Mouse (Mus musculus) liver, embryonic 13.5 days (tissue): ENCODE results near the gene Klf11. TPM values are rescaled to one million over a fixed set of nuclear protein-coding genes. Genes with fewer than 3 reads are reported as not detected.

ENCODE experiments used
- ATAC-seq: fragments of 200-750 bp; cut with Nextera tagmentation; 2 replicates; pipeline ENCODE4 v1.8.0; 2017; ENCODE audit warnings: low read depth, mild to moderate bottlenecking, moderate number of reproducible peaks, moderate library complexity
- DNase-seq: peaks from one replicate; pipeline ENCODE4 v3.0.0; 2022
- H3K27ac ChIP-seq: fragments of 300-500 bp; sonication (generic); 2 replicates; pipeline ENCODE4 v1.5.1; 2015; ENCODE audit warnings: moderate library complexity, mild to moderate bottlenecking, inconsistent platforms
- H3K27me3 ChIP-seq: fragments of 300-500 bp; sonication (generic); 2 replicates; pipeline ENCODE4 v1.6.1; 2015; ENCODE audit warnings: mild to moderate bottlenecking, inconsistent platforms
- H3K36me3 ChIP-seq: fragments of 300-500 bp; sonication (generic); 2 replicates; pipeline ENCODE4 v1.6.1; 2015; ENCODE audit warnings: mild to moderate bottlenecking, inconsistent platforms
- H3K4me1 ChIP-seq: fragments of 300-500 bp; sonication (generic); replicated peaks from 2 replicates; pipeline ENCODE4 v1.6.1; 2015; ENCODE audit warnings: inconsistent platforms
- H3K4me2 ChIP-seq: fragments of 300-500 bp; sonication (generic); 2 replicates; pipeline ENCODE4 v1.6.1; 2015; ENCODE audit warnings: inconsistent platforms, mild to moderate bottlenecking, moderate library complexity
- H3K4me3 ChIP-seq: fragments of 300-500 bp; sonication (generic); replicated peaks from 2 replicates; pipeline ENCODE4 v1.5.1; 2015; ENCODE audit warnings: mild to moderate bottlenecking, inconsistent platforms
- H3K9ac ChIP-seq: fragments of 300-500 bp; sonication (generic); 2 replicates; pipeline ENCODE4 v1.6.1; 2015; ENCODE audit warnings: mild to moderate bottlenecking, inconsistent platforms
- H3K9me3 ChIP-seq: fragments of 300-500 bp; sonication (generic); replicated peaks from 2 replicates; pipeline ENCODE4 v1.6.1; 2016; ENCODE audit warnings: inconsistent platforms
- WGBS: fragments of 180-500 bp; shearing (Covaris S2); methylation state at CpG from one replicate; pipeline ENCODE4 v1.1.7; 2015; ENCODE audit not compliant: insufficient replicate concordance; 5-methylcytosine and 5-hydroxymethylcytosine counted together
- polyA plus RNA-seq: library from polyadenylated mRNA; unstranded; fragments of >200 nt; fragmentation: Nextera tagmentation; extraction: Ambion mirVana; gene quantifications from 2 replicates; pipeline ENCODE4 v1.2.1, GENCODE M21; 2015

Klf11 gene
- polyA plus RNA-seq = 7.0 and 9.2 TPM in 2 replicates

- H3K4me3 ChIP-seq = peak within 1 kb of the TSS; percentile 94
- H3K36me3 ChIP-seq = peaks cover 28% of the 10 kb centered on the region
- peak; percentile 79 for ATAC-seq
- DNase-seq = peak; percentile 96
- no peaks in the 10 kb centered on the region for H3K9me3 ChIP-seq
- H3K4me1 ChIP-seq = peaks cover 90% of the 10 kb centered on the region
- peak within 1 kb of the TSS; percentile 92 for H3K4me2 ChIP-seq
- H3K9ac ChIP-seq = peak within 1 kb of the TSS; percentile 96
- H3K27me3 ChIP-seq = no peaks in the 10 kb centered on the region
- H3K27ac ChIP-seq = peak within 1 kb of the TSS; percentile 98
- under 1% methylated on average over 66 of the region's 68 CpGs for WGBS
Observed at GRCm38 (mm10) chr12:24651063-24651557, at the start of gene Klf11. TSS of gene Klf11 (plus strand) at chr12:24651274.

GRCm38 (mm10) chr12:24603266-24603665, 47.8 kb upstream of the Klf11 start:
- ATAC-seq = no peak
- WGBS = 43% methylated on average over 2 of the region's 2 CpGs

GRCm38 (mm10) chr12:24606166-24606565, 44.9 kb upstream of the Klf11 start:
- Histone ChIP-seq H3K27me3 (no peaks in the 10 kb centered on the region), H3K36me3 (no peaks in the 10 kb centered on the region), H3K4me1 (no peaks in the 10 kb centered on the region), H3K9ac (no peak overlapping the region), H3K27ac (no peak overlapping the region), H3K4me3 (no peak overlapping the region), H3K9me3 (no peaks in the 10 kb centered on the region), H3K4me2 (no peak overlapping the region)
- DNase-seq (no peak), ATAC-seq (no peak)
- WGBS = 77% methylated on average over 10 of the region's 10 CpGs

More at GRCm38 (mm10) chr12:24603266-24603665, 47.8 kb upstream of the Klf11 start:
- no peak overlapping the region for H3K4me3 ChIP-seq
- H3K4me1 ChIP-seq = no peaks in the 10 kb centered on the region
- no peak overlapping the region for H3K9ac ChIP-seq
- H3K27ac ChIP-seq = no peak overlapping the region
- DNase-seq = peak; percentile 38
- no peaks in the 10 kb centered on the region for H3K9me3 ChIP-seq
- no peaks in the 10 kb centered on the region for H3K36me3 ChIP-seq
- no peak overlapping the region for H3K4me2 ChIP-seq
- H3K27me3 ChIP-seq = 0 out of 2 replicates have a peak, but pooled peaks cover 3% of the 10 kb centered on the region

GRCm38 (mm10) chr12:24612591-24612990, 38.5 kb upstream of the Klf11 start:
- no peak for DNase-seq
- H3K9me3 ChIP-seq = no peaks in the 10 kb centered on the region

GRCm38 (mm10) chr12:24614452-24615075, 36.5 kb upstream of the Klf11 start:
- Histone ChIP-seq H3K27ac (no peak overlapping the region), H3K4me1 (no peaks in the 10 kb centered on the region; the same call in 1 of the 2 replicates), H3K4me2 (no peak overlapping the region), H3K27me3 (peaks cover 3% of the 10 kb centered on the region; the same call in 1 of the 2 replicates), H3K36me3 (no peaks in the 10 kb centered on the region), H3K9me3 (no peaks in the 10 kb centered on the region), H3K4me3 (no peak overlapping the region), H3K9ac (no peak overlapping the region)
- DNase-seq (no peak), ATAC-seq (no peak)
- 78% methylated on average over 17 of the region's 17 CpGs for WGBS

More at GRCm38 (mm10) chr12:24612591-24612990, 38.5 kb upstream of the Klf11 start:
- Histone ChIP-seq H3K4me2 (no peak overlapping the region), H3K4me1 (no peaks in the 10 kb centered on the region; the same call in 1 of the 2 replicates), H3K36me3 (no peaks in the 10 kb centered on the region), H3K4me3 (no peak overlapping the region), H3K27me3 (no peaks in the 10 kb centered on the region), H3K27ac (no peak overlapping the region), H3K9ac (no peak overlapping the region)
- 69% methylated on average over 6 of the region's 6 CpGs for WGBS
- ATAC-seq = no peak

GRCm38 (mm10) chr12:24615140-24615539, 35.9 kb upstream of the Klf11 start:
- DNase-seq = no peak
- WGBS = 63% methylated on average over 3 of the region's 3 CpGs

GRCm38 (mm10) chr12:24619436-24619835, 31.6 kb upstream of the Klf11 start:
- DNase-seq (no peak), ATAC-seq (no peak)
- Histone ChIP-seq H3K4me2 (no peak overlapping the region), H3K9me3 (no peaks in the 10 kb centered on the region), H3K27me3 (peaks cover 3% of the 10 kb centered on the region; the same call in 1 of the 2 replicates), H3K36me3 (no peaks in the 10 kb centered on the region), H3K4me3 (no peak overlapping the region), H3K4me1 (no peaks in the 10 kb centered on the region; the same call in 1 of the 2 replicates), H3K9ac (no peak overlapping the region), H3K27ac (no peak overlapping the region)
- 62% methylated on average over 4 of the region's 4 CpGs for WGBS

More at GRCm38 (mm10) chr12:24615140-24615539, 35.9 kb upstream of the Klf11 start:
- Histone ChIP-seq H3K27ac (no peak overlapping the region), H3K4me3 (no peak overlapping the region), H3K4me1 (no peaks in the 10 kb centered on the region; the same call in 1 of the 2 replicates), H3K9me3 (no peaks in the 10 kb centered on the region), H3K9ac (no peak overlapping the region), H3K4me2 (no peak overlapping the region), H3K36me3 (no peaks in the 10 kb centered on the region), H3K27me3 (peaks cover 3% of the 10 kb centered on the region; the same call in 1 of the 2 replicates)
- ATAC-seq = no peak

- peaks cover 3% of the 10 kb centered on the region; the same call in 1 of the 2 replicates for H3K27me3 ChIP-seq
- H3K4me1 ChIP-seq = no peaks in the 10 kb centered on the region
- H3K36me3 ChIP-seq = no peaks in the 10 kb centered on the region
- no peak for ATAC-seq
- no peak overlapping the region for H3K4me3 ChIP-seq
- no peak overlapping the region for H3K27ac ChIP-seq
- H3K9me3 ChIP-seq = no peaks in the 10 kb centered on the region
- no peak overlapping the region for H3K4me2 ChIP-seq
- DNase-seq = no peak
- no peak overlapping the region for H3K9ac ChIP-seq
- 69% methylated on average over 12 of the region's 12 CpGs for WGBS
Observed at GRCm38 (mm10) chr12:24623486-24624251, 27.4 kb upstream of the Klf11 start.

GRCm38 (mm10) chr12:24626401-24626800, 24.7 kb upstream of the Klf11 start:
- Histone ChIP-seq H3K4me1 (peaks cover 14% of the 10 kb centered on the region; the same call in 1 of the 2 replicates), H3K9ac (no peak overlapping the region), H3K27me3 (no peaks in the 10 kb centered on the region), H3K4me3 (no peak overlapping the region), H3K27ac (no peak overlapping the region), H3K4me2 (no peak overlapping the region), H3K36me3 (no peaks in the 10 kb centered on the region), H3K9me3 (no peaks in the 10 kb centered on the region)
- no peak for ATAC-seq
- WGBS = 75% methylated on average over 5 of the region's 5 CpGs
- DNase-seq = no peak

- DNase-seq = no peak
- H3K27ac ChIP-seq = no peak overlapping the region
Observed at GRCm38 (mm10) chr12:24627215-24627614, 23.9 kb upstream of the Klf11 start.

GRCm38 (mm10) chr12:24630220-24630619, 20.9 kb upstream of the Klf11 start:
- WGBS = 59% methylated on average over 1 of the region's 1 CpGs
- Histone ChIP-seq H3K4me3 (no peak overlapping the region), H3K36me3 (no peaks in the 10 kb centered on the region), H3K27me3 (no peaks in the 10 kb centered on the region), H3K4me1 (peaks cover 42% of the 10 kb centered on the region), H3K4me2 (no peak overlapping the region), H3K9ac (no peak overlapping the region), H3K9me3 (no peaks in the 10 kb centered on the region), H3K27ac (no peak overlapping the region)
- no peak for ATAC-seq
- DNase-seq = no peak

More at GRCm38 (mm10) chr12:24627215-24627614, 23.9 kb upstream of the Klf11 start:
- Histone ChIP-seq H3K27me3 (no peaks in the 10 kb centered on the region), H3K4me1 (peaks cover 15% of the 10 kb centered on the region; the same call in 1 of the 2 replicates), H3K36me3 (no peaks in the 10 kb centered on the region), H3K9me3 (no peaks in the 10 kb centered on the region), H3K9ac (no peak overlapping the region), H3K4me2 (no peak overlapping the region), H3K4me3 (no peak overlapping the region)
- no peak for ATAC-seq
- WGBS = 46% methylated on average over 3 of the region's 3 CpGs
